Mouse (Mus musculus): ENCODE results near the gene Mcts2. TPM values are rescaled to one million over a fixed set of nuclear protein-coding genes. Genes with fewer than 3 reads are reported as not detected.

The Mcts2 gene
- 26.5 and 30.1 TPM in 2 replicates for polyA plus RNA-seq (2014; fragmentation: Nextera tagmentation; extraction: Ambion mirVana)

DNA sequence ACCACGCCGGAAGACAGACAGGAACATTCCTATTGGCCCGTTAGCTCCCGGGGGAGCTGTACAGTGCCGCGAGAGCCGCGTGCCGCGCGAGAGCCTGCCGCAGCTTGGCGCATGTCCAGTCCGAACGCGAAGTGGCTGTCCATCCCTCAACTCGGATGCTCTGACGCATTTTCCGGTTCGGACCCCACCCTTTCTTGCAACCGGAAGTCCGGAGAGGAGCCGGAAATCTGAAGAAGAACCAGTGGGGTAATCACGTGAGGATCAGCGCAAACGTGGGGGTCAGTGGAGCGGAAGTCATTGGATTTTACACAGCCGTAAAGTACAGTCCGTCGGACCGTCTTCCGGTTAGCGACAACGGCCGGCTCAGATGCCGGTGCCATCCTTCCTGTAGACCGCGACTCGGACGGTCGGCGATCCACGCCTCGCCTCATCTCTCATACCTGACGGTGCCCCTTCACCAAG, at the start of gene Mcts2:
TSS of gene Mcts2 (plus strand) at position 230 of the 462 bp plus-strand sequence.
- 54% methylated on average over 45 of the region's 45 CpGs for WGBS
- peak within 1 kb of the TSS; percentile 43 for H3K4me3 ChIP-seq (ENCODE audit: low read depth, low read length)
- H3K4me1 ChIP-seq (ENCODE audit: control insufficient read depth, insufficient read depth, low read length): no peaks in the 10 kb centered on the region
- no peak within 1 kb of the TSS for H3K27ac ChIP-seq (ENCODE audit: low read length)
- H3K9me3 ChIP-seq (ENCODE audit: control insufficient read depth, low read depth, low read length): peaks cover 4% of the 10 kb centered on the region; the same call in 1 of the 2 replicates
- H3K36me3 ChIP-seq (ENCODE audit: control insufficient read depth, insufficient read depth, low read length): peaks cover 80% of the 10 kb centered on the region
- H3K27me3 ChIP-seq (ENCODE audit: control insufficient read depth, insufficient read depth, low read length): no peaks in the 10 kb centered on the region
- peak within 1 kb of the TSS; percentile 55 for H3K4me2 ChIP-seq (replicated peaks; ENCODE audit: low read depth, low read length)
- H3K9ac ChIP-seq (replicated peaks; ENCODE audit: low read depth, low read length): peak within 1 kb of the TSS; percentile 36; the same call in 1 of the 2 replicates
- ATAC-seq (ENCODE audit: insufficient number of reproducible peaks, insufficient read depth, low FRiP score, low read depth): peak; percentile 97

DNA sequence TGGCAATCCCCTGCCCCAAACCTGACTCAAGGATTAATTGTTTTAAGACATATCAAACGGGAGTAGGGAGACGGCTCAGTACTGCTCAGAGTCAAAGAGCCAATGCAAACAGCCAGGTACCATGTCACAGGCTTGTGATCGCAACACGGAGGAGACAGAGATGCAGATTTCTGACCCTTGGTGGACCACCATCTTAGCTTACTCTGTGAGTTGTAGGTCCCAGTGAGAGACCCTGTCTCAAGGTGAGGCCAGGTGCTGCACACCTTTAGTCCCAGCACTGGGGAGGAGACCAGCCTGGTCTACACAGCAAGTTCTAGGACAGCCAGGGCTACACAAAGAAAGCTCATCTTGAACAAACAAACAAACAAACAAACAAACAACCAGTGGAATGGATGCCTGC, 49.5 kb upstream of the Mcts2 start:
- H3K27me3 ChIP-seq (ENCODE audit: control insufficient read depth, insufficient read depth, low read length): no peaks in the 10 kb centered on the region
- H3K4me1 ChIP-seq (ENCODE audit: control insufficient read depth, insufficient read depth, low read length): peaks cover 41% of the 10 kb centered on the region
- whole genome bisulfite sequencing: 72% methylated on average over 4 of the region's 4 CpGs
- H3K36me3 ChIP-seq (ENCODE audit: control insufficient read depth, insufficient read depth, low read length): peaks cover 4% of the 10 kb centered on the region; the same call in 1 of the 2 replicates
- ATAC-seq (ENCODE audit: insufficient number of reproducible peaks, insufficient read depth, low FRiP score, low read depth): no peak
- H3K4me2 ChIP-seq (replicated peaks; ENCODE audit: low read depth, low read length): no peak overlapping the region
- H3K4me3 ChIP-seq (ENCODE audit: low read depth, low read length): no peak overlapping the region
- H3K9me3 ChIP-seq (ENCODE audit: control insufficient read depth, low read depth, low read length): no peaks in the 10 kb centered on the region
- peak overlapping the region; percentile 93 for H3K27ac ChIP-seq (ENCODE audit: low read length)
- H3K9ac ChIP-seq (replicated peaks; ENCODE audit: low read depth, low read length): no peak overlapping the region

DNA sequence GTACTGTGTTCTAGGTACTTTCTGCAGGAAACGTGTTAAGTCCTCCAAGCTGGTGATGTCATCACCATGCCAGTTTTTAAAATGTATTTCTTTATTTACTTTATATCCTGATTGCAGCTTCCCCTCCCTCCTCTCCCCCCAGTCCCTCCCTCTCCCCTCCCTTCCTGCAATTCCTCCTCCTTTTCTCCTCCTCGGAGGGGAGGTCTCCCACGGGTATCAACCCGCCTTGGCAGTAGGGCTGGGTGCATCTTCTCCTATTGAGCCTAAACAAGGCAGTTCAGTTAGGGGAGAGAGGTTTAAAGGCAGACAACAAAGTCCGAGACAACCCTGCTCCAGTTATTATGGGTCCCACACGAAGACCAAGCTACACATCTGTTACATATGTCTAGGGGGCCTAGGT, 48.0 kb upstream of the Mcts2 start:
- H3K36me3 ChIP-seq (ENCODE audit: control insufficient read depth, insufficient read depth, low read length): peaks cover 4% of the 10 kb centered on the region; the same call in 1 of the 2 replicates
- no peaks in the 10 kb centered on the region for H3K27me3 ChIP-seq (ENCODE audit: control insufficient read depth, insufficient read depth, low read length)
- no peaks in the 10 kb centered on the region for H3K9me3 ChIP-seq (ENCODE audit: control insufficient read depth, low read depth, low read length)
- H3K9ac ChIP-seq (replicated peaks; ENCODE audit: low read depth, low read length): no peak overlapping the region
- H3K27ac ChIP-seq (ENCODE audit: low read length): peak overlapping the region; percentile 95
- H3K4me1 ChIP-seq (ENCODE audit: control insufficient read depth, insufficient read depth, low read length): peaks cover 26% of the 10 kb centered on the region
- no peak overlapping the region for H3K4me2 ChIP-seq (replicated peaks; ENCODE audit: low read depth, low read length)
- WGBS: 47% methylated on average over 6 of the region's 6 CpGs
- no peak overlapping the region for H3K4me3 ChIP-seq (ENCODE audit: low read depth, low read length)
- ATAC-seq (ENCODE audit: insufficient number of reproducible peaks, insufficient read depth, low FRiP score, low read depth): no peak

DNA sequence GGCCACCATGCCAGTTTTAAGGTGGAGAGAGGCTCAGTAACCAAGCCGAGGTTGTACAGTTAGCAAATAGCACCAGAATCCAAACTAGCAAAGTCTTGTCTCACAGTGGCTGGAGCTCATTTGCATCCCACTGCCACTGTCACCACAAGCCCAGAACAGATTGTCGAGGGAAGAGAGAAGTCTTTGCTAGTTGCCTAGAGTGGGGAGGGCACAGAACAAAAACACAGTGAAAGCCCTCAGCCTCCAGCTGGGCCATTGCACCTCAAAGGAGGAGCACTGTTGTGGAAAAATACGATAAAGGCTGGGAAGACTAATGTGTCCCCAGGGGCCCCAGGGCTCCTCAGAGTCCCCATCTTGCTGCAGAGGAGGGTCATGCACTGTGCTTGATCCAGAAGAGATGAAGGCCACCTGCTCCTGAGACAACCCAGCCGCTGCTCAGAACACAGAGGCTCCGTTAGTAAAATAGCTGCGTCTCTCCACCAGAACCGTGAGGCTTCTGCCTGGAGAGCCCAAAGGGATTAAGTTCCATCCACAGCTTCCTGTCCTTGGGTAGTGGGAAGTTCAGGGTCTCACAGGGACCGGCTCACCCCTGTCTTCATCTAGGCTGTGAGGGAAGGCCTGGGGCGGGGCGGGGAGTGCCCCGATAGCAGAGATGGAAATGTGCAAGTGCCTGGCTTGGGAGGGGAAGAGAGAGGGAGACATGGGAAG, 47.3 kb upstream of the Mcts2 start:
- no peak overlapping the region for H3K4me3 ChIP-seq (ENCODE audit: low read depth, low read length)
- H3K27ac ChIP-seq (ENCODE audit: low read length): peak overlapping the region; percentile 95
- H3K27me3 ChIP-seq (ENCODE audit: control insufficient read depth, insufficient read depth, low read length): no peaks in the 10 kb centered on the region
- ATAC-seq (ENCODE audit: insufficient number of reproducible peaks, insufficient read depth, low FRiP score, low read depth): peak; percentile 77; the same call in 1 of the 2 replicates
- peaks cover 25% of the 10 kb centered on the region for H3K4me1 ChIP-seq (ENCODE audit: control insufficient read depth, insufficient read depth, low read length)
- no peaks in the 10 kb centered on the region for H3K9me3 ChIP-seq (ENCODE audit: control insufficient read depth, low read depth, low read length)
- H3K4me2 ChIP-seq (replicated peaks; ENCODE audit: low read depth, low read length): no peak overlapping the region; the same call in 1 of the 2 replicates
- 20% methylated on average over 11 of the region's 11 CpGs for WGBS
- no peak overlapping the region for H3K9ac ChIP-seq (replicated peaks; ENCODE audit: low read depth, low read length)
- peaks cover under 1% of the 10 kb centered on the region; the same call in 1 of the 2 replicates for H3K36me3 ChIP-seq (ENCODE audit: control insufficient read depth, insufficient read depth, low read length)

DNA sequence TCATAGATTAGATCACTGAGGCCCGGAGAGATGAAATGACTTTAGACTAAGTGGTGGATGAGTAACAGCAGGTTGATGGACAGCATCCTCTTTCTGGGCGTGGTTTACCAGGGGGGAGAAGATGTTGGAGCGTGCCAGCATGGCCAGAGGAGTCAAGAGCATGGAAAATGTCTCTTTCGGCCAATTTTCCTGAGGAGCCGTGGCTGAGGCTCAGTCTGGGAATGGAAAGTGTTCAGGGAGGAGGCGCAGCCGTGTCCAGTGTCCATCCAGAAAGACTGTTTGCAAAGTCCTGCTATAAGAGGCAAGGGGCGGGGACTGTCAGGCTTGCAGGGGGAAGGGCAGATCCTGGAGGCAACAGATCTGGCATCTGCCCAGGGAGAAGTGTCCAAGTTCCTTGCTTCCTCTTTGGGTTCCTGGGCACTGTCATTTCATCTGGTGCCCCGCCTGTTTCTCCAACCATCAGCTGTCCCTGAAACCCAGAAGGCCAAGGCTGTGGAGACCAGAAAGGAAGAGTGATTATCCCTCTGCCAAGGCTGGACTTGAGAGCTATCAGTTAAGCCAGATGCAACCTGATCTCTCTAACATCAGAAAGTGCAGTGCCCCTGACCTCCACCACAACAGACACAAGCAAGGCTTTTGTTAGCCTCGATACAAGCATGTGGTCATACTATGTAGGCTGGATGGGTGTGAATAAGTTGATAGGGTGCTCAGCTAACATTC, 33.8 kb upstream of the Mcts2 start:
- no peak for ATAC-seq (ENCODE audit: insufficient number of reproducible peaks, insufficient read depth, low FRiP score, low read depth)
- Histone ChIP-seq H3K27me3 (ENCODE audit: control insufficient read depth, insufficient read depth, low read length) (no peaks in the 10 kb centered on the region), H3K4me3 (ENCODE audit: low read depth, low read length) (no peak overlapping the region), H3K27ac (ENCODE audit: low read length) (no peak overlapping the region), H3K36me3 (ENCODE audit: control insufficient read depth, insufficient read depth, low read length) (no peaks in the 10 kb centered on the region), H3K9ac (replicated peaks; ENCODE audit: low read depth, low read length) (no peak overlapping the region), H3K4me1 (ENCODE audit: control insufficient read depth, insufficient read depth, low read length) (peaks cover 11% of the 10 kb centered on the region; the same call in 1 of the 2 replicates), H3K4me2 (replicated peaks; ENCODE audit: low read depth, low read length) (no peak overlapping the region), H3K9me3 (ENCODE audit: control insufficient read depth, low read depth, low read length) (no peaks in the 10 kb centered on the region)
- WGBS: 54% methylated on average over 10 of the region's 10 CpGs

DNA sequence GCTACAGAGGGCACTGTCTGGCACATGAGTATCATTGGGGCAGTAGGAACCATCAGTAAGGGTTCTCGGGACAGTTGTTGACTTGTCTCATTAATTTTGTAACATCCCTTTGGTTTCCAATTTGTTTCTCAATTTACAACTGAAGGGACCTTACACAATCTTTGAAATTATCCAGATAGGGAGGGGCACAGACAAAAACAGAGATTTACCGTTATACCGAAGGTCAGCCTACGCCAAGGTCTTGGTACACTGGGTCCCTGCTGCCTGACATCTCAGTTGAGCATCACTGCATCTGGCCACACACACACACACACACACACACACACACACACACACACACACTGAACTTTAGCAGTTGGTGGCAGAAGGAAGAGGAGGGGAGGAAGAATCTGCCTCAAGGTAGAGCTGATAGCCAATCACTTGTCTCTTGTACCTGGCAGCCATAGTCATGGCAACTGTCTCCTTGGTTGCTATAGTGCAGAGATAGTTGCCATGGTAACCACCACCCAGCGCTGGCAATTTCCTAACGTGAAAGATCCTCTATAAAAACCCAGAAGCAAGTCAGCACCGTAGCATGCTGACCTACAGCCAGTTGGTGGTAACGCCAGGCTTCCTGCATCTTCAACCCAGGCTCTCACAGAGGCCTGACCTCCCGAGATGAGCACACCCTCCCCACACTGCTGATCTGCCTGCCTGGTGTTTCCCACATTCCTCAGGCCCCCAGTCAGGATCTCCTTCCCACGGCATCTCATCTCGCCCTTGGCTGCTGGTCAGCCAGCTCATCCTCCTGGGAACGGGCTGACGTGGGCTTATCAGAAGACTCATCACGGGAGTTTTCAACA, 32.7 kb upstream of the Mcts2 start:
- Histone ChIP-seq H3K4me3 (ENCODE audit: low read depth, low read length) (no peak overlapping the region), H3K9ac (replicated peaks; ENCODE audit: low read depth, low read length) (no peak overlapping the region), H3K4me1 (ENCODE audit: control insufficient read depth, insufficient read depth, low read length) (peaks cover 6% of the 10 kb centered on the region; the same call in 1 of the 2 replicates), H3K9me3 (ENCODE audit: control insufficient read depth, low read depth, low read length) (no peaks in the 10 kb centered on the region), H3K4me2 (replicated peaks; ENCODE audit: low read depth, low read length) (no peak overlapping the region), H3K36me3 (ENCODE audit: control insufficient read depth, insufficient read depth, low read length) (no peaks in the 10 kb centered on the region), H3K27ac (ENCODE audit: low read length) (no peak overlapping the region), H3K27me3 (ENCODE audit: control insufficient read depth, insufficient read depth, low read length) (no peaks in the 10 kb centered on the region)
- no peak for ATAC-seq (ENCODE audit: insufficient number of reproducible peaks, insufficient read depth, low FRiP score, low read depth)
- 42% methylated on average over 14 of the region's 14 CpGs for WGBS

DNA sequence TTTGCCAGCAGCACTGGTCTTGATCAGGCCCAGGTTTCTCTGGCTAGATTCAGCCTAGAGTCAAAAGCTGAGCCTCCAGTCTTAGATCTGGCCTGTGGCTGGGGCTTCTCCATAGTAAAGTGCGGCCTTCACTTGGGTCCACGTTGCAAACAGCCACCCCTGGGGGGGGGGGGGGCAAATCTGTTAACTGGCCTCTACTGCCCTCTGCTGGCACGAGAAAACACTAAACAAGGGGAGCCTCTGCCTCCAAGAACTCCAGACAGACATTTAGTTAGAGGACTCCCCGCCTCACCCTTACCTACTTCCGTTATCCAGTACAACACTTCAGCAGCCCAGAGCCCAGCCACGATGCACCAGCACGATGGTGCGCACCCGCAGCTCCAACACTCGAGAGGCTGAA, 29.4 kb upstream of the Mcts2 start:
- Histone ChIP-seq H3K36me3 (ENCODE audit: control insufficient read depth, insufficient read depth, low read length) (no peaks in the 10 kb centered on the region), H3K9ac (replicated peaks; ENCODE audit: low read depth, low read length) (no peak overlapping the region), H3K9me3 (ENCODE audit: control insufficient read depth, low read depth, low read length) (no peaks in the 10 kb centered on the region), H3K4me2 (replicated peaks; ENCODE audit: low read depth, low read length) (no peak overlapping the region), H3K4me1 (ENCODE audit: control insufficient read depth, insufficient read depth, low read length) (peaks cover 6% of the 10 kb centered on the region; the same call in 1 of the 2 replicates), H3K4me3 (ENCODE audit: low read depth, low read length) (no peak overlapping the region), H3K27ac (ENCODE audit: low read length) (no peak overlapping the region), H3K27me3 (ENCODE audit: control insufficient read depth, insufficient read depth, low read length) (no peaks in the 10 kb centered on the region)
- WGBS: 53% methylated on average over 10 of the region's 10 CpGs
- no peak for ATAC-seq (ENCODE audit: insufficient number of reproducible peaks, insufficient read depth, low FRiP score, low read depth)

DNA sequence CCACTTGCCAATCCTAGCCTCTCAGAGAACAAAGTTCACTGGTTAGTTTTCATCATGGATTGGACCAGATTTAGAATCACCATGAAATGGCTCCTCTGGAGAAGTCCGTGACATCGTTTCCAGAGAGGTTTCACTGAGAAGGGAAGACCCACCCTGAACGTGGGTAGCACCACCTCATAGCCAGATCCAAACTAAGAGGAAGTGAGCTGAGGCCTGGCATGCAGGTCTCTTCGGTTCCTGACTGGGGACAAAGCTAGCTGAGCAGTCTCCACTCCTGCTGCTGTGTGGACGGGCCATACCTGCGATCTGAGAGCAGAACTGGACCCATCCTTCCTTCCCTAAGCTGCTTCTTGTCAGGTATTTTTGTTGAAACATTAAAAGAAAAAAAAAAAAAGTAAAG, 25.7 kb upstream of the Mcts2 start:
- Histone ChIP-seq H3K36me3 (ENCODE audit: control insufficient read depth, insufficient read depth, low read length) (no peaks in the 10 kb centered on the region), H3K4me1 (ENCODE audit: control insufficient read depth, insufficient read depth, low read length) (no peaks in the 10 kb centered on the region), H3K27ac (ENCODE audit: low read length) (no peak overlapping the region), H3K9ac (replicated peaks; ENCODE audit: low read depth, low read length) (no peak overlapping the region), H3K9me3 (ENCODE audit: control insufficient read depth, low read depth, low read length) (no peaks in the 10 kb centered on the region), H3K4me3 (ENCODE audit: low read depth, low read length) (no peak overlapping the region), H3K27me3 (ENCODE audit: control insufficient read depth, insufficient read depth, low read length) (no peaks in the 10 kb centered on the region), H3K4me2 (replicated peaks; ENCODE audit: low read depth, low read length) (no peak overlapping the region)
- WGBS: 81% methylated on average over 6 of the region's 6 CpGs
- ATAC-seq (ENCODE audit: insufficient number of reproducible peaks, insufficient read depth, low FRiP score, low read depth): no peak
